Mouse (Mus musculus) neural tube, embryonic 12.5 days (tissue): ENCODE measurements around the gene Slc5a4a. TPM values are rescaled to one million over a fixed set of nuclear protein-coding genes. Genes with fewer than 3 reads are reported as not detected.

Experiments used
- ATAC-seq: fragments of 200-750 bp; cut with Nextera tagmentation; 2 replicates; pipeline ENCODE4 v1.8.0; 2017; ENCODE audit warnings: low read depth, mild to moderate bottlenecking, moderate TSS enrichment, moderate library complexity; ENCODE audit not compliant: low FRiP score
- H3K27ac ChIP-seq: fragments of 300-500 bp; sonication (generic); 2 replicates; pipeline ENCODE4 v1.5.1; 2016
- H3K27me3 ChIP-seq: fragments of 300-500 bp; sonication (generic); replicated peaks from 2 replicates; pipeline ENCODE4 v1.6.1; 2016; ENCODE audit warnings: mild to moderate bottlenecking
- H3K36me3 ChIP-seq: fragments of 300-500 bp; sonication (generic); 2 replicates; pipeline ENCODE4 v1.6.1; 2016; ENCODE audit warnings: mild to moderate bottlenecking
- H3K4me1 ChIP-seq: fragments of 300-500 bp; sonication (generic); 2 replicates; pipeline ENCODE4 v1.6.1; 2016
- H3K4me2 ChIP-seq: fragments of 300-500 bp; sonication (generic); replicated peaks from 2 replicates; pipeline ENCODE4 v1.6.1; 2016; ENCODE audit warnings: mild to moderate bottlenecking
- H3K4me3 ChIP-seq: fragments of 300-500 bp; sonication (generic); 2 replicates; pipeline ENCODE4 v1.5.1; 2016
- H3K9ac ChIP-seq: fragments of 300-500 bp; sonication (generic); 2 replicates; pipeline ENCODE4 v1.6.1; 2016; ENCODE audit warnings: mild to moderate bottlenecking
- H3K9me3 ChIP-seq: fragments of 300-500 bp; sonication (generic); 2 replicates; pipeline ENCODE4 v1.6.1; 2016; ENCODE audit warnings: mild to moderate bottlenecking
- WGBS: fragments of 180-500 bp; shearing (Covaris S2); methylation state at CpG from one replicate; pipeline ENCODE4 v1.1.7; 2016; 5-methylcytosine and 5-hydroxymethylcytosine counted together
- microRNA counts: library from miRNA; unstranded; fragments of <30 nt; microRNA quantifications from one replicate; lab custom pipeline; 2017
- microRNA-seq: library from miRNA; unstranded; fragments of <30 nt; microRNA quantifications from one replicate; pipeline ENCODE4, GENCODE M21; 2017
- polyA plus RNA-seq: library from polyadenylated mRNA; unstranded; fragments of >200 nt; fragmentation: Nextera tagmentation; extraction: Ambion mirVana; gene quantifications from 2 replicates; pipeline ENCODE4 v1.2.1, GENCODE M21; 2016

The Slc5a4a gene
- polyA plus RNA-seq, 1 experiment from 2014 or later: not detected

DNA sequence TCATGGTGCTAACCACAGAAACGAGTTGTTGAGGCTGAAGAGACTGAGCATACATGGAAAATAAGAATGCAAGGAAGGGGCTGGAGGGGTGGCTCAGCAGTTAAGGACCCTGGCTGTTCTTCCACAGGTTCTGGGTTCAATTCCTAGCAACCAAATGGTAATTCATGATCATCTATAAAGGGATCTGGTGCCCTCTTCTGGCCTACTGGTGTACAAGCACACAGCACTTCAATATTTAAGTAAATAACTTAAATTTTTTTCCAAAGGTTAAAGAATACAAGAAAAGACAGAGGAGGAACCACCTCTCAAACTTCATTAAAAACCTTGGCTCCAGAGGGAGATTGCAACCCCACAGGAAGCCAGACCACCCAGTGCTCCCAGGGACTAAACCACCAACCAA lies 82.4 kb downstream of the Slc5a4a start:
- no peak overlapping the region for H3K4me2 ChIP-seq
- WGBS: 81% methylated on average over 1 of the region's 1 CpGs
- ATAC-seq: no peak

DNA sequence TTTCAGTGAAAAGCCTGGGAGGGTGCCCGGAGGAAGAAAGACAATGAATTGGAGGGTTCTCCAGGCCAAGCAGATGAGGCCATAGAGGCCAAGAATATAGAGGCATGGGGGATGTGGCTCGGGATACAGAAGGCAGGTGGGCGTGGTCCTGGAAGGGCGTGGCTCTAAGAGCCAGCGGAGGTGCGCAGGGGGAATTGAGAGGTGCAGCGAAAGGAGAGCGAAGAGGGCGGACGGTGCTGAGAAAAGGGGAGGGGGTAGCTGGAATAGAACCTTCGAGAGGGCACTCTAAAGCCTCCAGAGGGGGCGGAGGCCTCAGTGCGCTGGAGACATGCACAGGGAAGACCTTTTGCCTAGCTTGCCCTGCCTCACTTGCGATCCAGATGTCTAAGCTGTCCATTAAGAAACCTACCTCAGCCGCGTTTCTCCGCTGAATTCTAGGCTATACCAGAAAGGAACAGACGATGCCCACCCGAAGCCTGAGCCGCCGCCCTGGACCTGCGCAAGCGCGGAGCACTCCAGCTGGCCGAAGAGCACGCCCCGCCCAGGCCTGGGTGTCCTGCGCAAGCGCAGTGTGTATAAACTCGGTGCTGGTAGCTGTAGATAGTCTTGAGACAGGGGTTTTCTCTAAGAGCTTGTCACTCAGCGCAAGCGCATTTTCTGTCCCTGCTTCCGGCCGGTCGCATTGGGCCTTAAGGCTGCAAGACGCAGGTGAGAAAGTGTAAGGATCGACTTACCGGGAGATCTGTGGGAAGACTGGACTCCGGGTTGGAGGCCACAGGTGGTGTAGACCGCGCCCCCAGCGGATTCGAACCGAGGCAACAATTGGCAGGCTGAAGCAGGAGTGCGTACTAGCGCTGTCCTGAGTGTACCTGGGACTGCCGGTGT lies 90.3 kb downstream of the Slc5a4a start, which contains the start of gene Prmt2:
TSS of gene Prmt2 (minus strand) at position 525 of the 885 bp plus-strand sequence.
- ATAC-seq: peak; percentile 97
- under 1% methylated on average over 47 of the region's 47 CpGs for WGBS

More for the DNA sequence above, 82.4 kb downstream of the Slc5a4a start:
- Histone ChIP-seq H3K36me3 (peaks cover 14% of the 10 kb centered on the region; the same call in 1 of the 2 replicates), H3K4me3 (no peak overlapping the region), H3K4me1 (no peaks in the 10 kb centered on the region), H3K27me3 (no peaks in the 10 kb centered on the region), H3K27ac (no peak overlapping the region), H3K9me3 (no peaks in the 10 kb centered on the region), H3K9ac (no peak overlapping the region)

More for the DNA sequence above, 90.3 kb downstream of the Slc5a4a start, which contains the start of gene Prmt2:
- Histone ChIP-seq H3K9me3 (no peaks in the 10 kb centered on the region), H3K4me1 (peaks cover 12% of the 10 kb centered on the region), H3K9ac (peak within 1 kb of the TSS; percentile 59), H3K36me3 (no peaks in the 10 kb centered on the region), H3K27ac (peak within 1 kb of the TSS; percentile 65), H3K4me3 (peak within 1 kb of the TSS; percentile 51), H3K4me2 (peak within 1 kb of the TSS; percentile 69), H3K27me3 (no peaks in the 10 kb centered on the region)

MicroRNAs within 50 kb of the gene (microRNA counts, 519-probe panel; counts per million panel counts)
- microRNA mmu-miR-678 (lab: Ali Mortazavi, UCI): 342 counts per million, percentile 67 among the panel's probes with 10 or more counts

Small RNA genes within 50 kb of the gene (microRNA-seq; reads per million reads assigned to microRNA genes)
- not detected for gene Mir678

Other genes starting within 250 kb of the Slc5a4a start
- 282 and 298 TPM in 2 replicates for gene Smarcb1, start 225.8 kb upstream of the Slc5a4a start, polyA plus RNA-seq
- 20.2 and 20.6 TPM in 2 replicates for gene Chchd10, start 214.3 kb upstream of the Slc5a4a start, polyA plus RNA-seq
- 45.4 and 51.2 TPM in 2 replicates for gene Mmp11, start 211.0 kb upstream of the Slc5a4a start, polyA plus RNA-seq
- gene Gm867, start 206.8 kb upstream of the Slc5a4a start, polyA plus RNA-seq: 2.4 and 2.5 TPM in 2 replicates
- gene Vpreb3, start 204.4 kb upstream of the Slc5a4a start, polyA plus RNA-seq: 0.44 and 0.46 TPM in 2 replicates
- gene Gm5134, start 192.9 kb upstream of the Slc5a4a start, polyA plus RNA-seq: not detected in 2 replicates
- 17.6 and 19.5 TPM in 2 replicates for gene Zfp280b, start 114.8 kb upstream of the Slc5a4a start, polyA plus RNA-seq
- not detected in 2 replicates for gene Slc5a4b, start 36.5 kb upstream of the Slc5a4a start, polyA plus RNA-seq
- 128 TPM in 2 replicates for gene Prmt2, start 90.4 kb downstream of the Slc5a4a start, polyA plus RNA-seq
- 0.88 and 0.93 TPM in 2 replicates for gene S100b, start 106.4 kb downstream of the Slc5a4a start, polyA plus RNA-seq
- gene Dip2a, start 197.8 kb downstream of the Slc5a4a start, polyA plus RNA-seq: 14.2 and 15.0 TPM in 2 replicates